Mouse (Mus musculus): ENCODE results near the gene Kif3c.

The Kif3c gene

DNA sequence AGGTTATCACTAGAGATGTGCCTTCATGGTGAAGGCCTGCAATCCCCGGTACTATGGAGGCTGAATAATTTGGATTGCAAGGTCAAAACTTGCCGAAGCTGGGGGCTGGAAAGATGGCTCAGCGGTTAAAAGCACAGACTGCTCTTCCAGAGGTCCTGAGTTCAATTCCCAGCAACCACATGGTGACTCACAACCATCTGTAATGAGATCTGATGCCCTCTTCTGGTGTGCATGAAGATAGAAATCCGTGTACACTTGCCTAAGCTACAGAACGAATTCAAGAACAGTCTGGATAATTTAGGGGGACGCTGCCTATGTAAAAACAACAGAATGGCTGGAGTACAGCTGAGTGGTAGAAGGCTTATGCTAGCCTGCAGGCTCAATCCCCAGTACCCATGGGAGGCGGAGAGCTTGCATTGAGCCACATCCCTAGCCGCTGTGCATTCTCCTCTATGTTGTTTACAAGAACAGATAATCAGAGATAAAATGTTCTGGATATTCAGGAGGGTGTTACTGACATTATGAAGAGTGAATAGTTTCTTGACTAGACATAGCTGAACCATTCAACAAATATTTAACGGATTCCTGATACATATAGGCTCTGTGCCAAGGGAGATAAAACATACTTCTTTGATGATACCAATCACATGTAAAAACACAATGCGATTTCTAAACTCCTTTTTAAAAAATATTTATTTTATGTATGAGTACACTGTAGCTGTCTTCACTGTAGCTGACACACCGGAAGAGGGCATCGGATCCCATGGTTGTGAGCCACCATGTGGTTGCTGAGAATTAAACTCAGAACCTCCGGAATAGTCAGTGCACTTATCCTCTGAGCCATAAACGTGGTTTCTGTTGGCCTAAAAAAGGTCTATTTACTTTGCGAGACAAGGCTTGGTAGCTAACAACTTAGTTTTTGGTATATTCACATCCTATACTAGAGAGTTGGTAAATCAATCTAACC is 60.7 kb downstream of the Kif3c start:
- peak; percentile 40 for DNase-seq (ENCODE audit: low read depth)

DNA sequence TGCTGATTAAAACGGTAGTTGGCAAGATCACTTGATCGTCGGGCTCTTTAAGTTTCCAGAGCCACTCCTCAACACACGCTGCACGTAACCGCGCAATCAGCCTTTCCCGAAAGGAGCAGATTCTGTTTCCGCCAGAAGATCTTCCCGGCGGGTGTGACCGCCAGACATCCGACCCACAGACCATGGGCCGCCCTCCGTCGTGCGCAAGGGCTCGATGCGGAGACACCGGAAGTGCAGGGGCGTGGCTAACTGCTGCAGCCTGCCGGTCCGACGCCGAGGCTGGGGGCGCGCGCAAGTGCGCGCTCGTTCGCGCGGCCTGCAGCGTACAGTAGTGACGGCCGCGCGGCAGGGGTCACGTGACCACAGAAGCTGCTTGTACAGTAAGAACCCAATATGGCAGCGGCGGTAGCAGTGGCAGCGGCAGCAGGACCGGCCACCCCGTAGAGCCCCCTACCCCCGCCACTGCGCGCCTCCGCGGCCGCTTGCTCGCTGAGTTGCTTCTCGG is 61.6 kb downstream of the Kif3c start, which contains the start of gene Asxl2:
Asxl2 (plus strand) TSS at position 328 of the 505 bp plus-strand sequence.
- peak; percentile 98 for DNase-seq (ENCODE audit: low read depth)

DNA sequence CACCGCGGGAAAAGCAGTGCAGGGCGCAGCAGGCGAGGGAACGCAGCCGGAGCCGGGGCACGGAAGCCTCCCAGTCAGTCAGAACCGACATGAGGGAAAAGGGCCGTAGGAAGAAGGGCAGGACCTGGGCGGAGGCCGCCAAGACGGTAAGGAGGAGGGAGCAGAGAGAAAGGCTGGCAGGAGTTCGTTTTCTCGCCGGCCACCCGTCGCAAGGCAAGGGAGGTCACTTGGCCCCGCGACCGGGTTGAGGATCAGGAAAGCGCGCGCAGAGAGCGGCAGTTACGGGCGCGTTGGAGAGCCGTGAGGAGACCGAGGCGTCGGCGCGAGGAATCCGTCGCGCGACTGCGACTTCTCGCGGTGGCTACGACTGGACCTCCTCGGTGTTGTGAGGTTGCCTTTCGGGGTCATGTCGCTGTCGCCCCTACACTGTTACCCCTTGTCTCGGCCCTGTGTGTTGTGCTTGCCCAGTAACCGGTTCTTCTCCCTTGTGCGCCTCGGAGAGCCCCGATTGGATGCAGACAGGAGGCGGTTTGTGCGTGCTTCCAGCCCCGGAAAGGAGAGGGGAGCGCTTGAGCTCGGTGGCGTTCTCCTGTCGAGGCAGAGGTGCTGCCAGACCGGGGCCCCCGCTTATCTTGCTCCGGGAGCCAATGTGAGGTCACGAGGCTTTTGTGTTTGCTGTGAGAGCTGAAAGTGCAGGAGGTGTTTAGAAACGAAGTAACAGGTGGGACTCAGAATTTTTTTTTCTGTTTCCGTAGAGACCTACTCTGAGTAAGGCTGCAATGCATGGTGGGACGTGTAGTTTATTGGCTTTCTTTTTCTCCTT is 62.3 kb downstream of the Kif3c start:
- DNase-seq (ENCODE audit: low read depth), result peak; percentile 39

DNA sequence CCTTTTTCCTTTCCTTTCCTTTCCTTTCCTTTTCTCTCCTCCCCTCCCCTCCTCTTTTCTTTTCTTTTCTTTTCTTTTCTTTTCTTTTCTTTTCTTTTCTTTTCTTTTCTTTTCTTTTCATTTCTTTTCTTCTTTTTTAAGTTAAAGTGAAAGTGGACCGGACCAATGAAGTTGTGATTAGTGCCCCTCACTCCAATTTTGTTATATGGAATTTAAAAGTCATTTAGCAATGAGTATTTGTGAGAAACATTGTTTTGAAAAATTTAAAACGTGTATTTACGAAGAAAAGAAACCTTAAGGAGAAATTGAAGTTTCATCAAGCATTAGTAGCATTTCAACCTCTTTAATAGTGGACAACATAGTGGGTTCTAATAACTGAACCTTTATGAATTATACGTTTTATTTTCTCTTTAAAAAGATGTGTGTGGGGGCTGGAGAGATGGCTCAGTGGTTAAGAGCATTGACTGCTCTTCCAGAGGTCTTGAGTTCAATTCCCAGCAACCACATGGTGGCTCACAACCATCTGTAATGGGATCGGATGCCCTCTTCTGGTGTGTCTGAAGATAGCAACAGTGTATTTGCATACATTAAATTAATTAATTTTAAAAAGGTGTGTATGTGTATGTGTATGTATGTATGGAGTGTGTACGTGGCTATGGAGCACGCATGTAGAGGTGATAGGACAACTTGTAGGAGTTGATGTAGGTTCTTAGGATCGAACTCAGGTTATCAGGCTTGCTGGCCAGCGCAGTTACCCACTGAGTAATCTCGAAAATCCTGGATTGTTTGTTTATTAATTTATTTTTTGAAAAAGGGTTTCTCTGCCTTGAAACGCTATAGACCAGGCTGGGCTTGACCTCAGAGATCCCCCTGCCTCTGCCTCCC is 63.2 kb downstream of the Kif3c start:
- DNase-seq (ENCODE audit: low read depth), result no peak

DNA sequence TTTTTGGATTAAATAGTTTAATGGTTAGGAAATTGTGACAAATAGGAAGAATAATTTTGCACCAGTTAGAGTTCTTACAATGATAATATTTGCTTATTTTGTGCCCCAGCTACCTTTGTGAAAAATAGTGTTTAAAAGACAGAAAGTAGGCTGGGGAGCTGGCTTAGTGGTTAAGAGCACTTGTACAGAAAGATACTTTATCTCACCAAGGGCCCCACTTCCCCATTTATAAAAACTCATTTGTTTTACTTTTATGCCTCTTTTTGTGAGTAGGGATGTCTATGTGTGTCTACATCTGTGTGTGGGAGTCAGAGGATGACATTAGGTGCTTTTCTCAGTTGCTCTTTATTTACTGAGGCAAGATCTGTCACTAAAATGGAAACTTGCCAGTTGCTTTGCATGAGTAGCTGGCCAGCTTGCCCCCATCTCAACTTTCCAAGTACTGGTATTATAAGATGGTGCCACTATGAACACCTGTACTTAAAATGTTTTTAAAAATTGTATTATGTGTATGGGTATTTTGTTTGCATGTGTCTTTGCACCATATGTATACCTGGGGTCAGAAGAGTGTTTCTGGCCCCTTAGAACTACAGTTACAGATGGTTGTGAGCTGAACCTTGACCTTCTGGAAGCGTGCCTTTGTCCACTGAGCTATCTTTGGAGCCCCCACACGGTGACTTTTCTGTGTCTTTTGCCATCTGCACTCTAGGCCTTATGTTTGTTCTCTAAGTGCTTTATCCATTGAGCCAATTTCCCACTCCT is 64.9 kb downstream of the Kif3c start:
- DNase-seq (ENCODE audit: low read depth), result no peak

DNA sequence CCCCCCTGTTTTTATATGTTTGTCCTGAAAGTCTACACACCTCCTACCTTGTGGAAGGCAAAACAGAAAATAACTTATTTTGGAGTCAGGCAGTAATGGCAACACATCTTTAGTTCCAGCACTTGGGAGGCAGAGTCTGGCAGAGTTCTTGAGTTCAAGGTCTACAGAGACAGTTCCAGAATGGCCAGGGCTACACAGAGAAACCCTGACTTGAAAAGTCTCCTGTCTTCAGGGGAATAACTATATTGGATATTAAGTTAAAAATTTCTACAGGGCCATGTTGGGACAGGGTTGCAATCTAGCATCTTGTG is 65.5 kb downstream of the Kif3c start:
- no peak for DNase-seq (ENCODE audit: low read depth)

DNA sequence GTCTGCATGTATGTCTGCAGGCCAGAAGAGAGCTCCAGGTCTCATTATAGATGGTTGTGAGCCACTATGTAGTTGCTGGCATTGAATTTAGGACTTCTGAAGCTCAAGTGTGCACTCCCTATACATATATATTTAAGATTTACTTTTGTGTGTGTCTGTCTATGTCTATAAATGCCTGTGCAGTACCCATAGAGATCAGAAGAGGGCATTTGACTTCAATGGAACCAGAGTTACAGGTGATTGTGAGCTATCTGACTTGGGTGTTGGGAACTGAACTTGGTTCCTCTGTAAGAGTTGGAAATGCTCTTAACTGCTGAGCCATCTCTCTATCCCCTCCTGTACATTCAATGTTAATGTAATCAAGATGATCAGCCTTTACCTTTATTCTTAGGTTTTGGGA is 66.1 kb downstream of the Kif3c start:
- no peak for DNase-seq (ENCODE audit: low read depth)

DNA sequence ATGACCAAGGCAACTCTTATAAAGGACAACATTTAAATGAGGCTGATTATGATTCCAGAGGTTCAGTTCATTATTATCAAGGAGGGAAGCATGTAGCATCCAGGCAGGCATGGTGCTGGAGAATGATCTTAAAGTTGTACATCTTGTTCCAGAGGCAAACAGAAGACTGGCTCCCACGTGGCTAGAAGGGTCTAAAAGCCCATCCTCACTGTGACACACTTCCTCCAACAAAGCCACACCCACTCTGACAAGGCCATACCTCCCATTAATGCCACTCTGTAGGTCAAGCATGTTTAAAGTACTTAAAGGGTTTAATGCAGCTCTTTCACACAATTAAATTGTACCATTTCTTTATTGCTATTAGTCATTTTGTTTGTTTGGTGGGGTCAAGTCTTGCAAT is 68.8 kb downstream of the Kif3c start:
- no peak for DNase-seq (ENCODE audit: low read depth)

DNA sequence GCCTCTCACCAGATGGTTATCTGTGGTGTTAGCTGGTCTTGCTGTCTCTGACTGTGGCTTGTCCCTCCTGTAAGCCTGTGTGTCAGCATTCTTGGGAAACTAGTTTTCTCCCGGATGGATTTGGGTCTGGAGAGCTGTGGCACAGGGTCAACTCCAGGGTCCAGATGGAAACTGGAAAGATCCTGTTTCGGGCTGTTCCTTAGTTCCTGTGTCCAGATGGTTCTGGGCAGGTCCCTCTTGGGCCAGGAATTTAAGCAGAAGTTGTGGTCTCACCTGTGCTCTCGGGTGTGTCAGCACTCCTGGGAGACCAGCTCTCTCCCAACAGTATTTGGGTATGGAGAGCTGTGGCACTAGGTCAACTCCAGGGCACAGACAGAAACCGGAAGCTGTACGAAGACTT is 71.5 kb downstream of the Kif3c start:
- no peak for DNase-seq (ENCODE audit: low read depth)

DNA sequence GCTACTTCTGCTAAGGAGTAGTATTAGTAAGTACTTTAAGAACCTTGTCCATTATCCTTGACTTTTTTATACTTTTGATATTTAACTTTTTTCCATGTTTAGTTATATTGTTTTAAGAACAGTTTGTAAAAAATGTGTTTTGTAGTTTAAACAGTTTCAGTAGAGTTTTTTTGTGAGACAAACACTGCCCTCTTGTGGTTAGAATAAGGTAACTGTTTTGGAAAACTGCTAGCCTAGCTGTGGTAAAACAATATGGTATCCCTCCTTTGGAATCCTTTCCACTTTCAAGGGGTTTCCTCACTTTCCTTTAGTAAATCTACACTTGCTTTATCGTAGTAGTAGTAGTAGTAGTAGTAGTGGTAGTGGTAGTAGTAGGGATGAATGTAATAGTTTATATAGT is 72.9 kb downstream of the Kif3c start:
- DNase-seq (ENCODE audit: low read depth), result no peak

DNA sequence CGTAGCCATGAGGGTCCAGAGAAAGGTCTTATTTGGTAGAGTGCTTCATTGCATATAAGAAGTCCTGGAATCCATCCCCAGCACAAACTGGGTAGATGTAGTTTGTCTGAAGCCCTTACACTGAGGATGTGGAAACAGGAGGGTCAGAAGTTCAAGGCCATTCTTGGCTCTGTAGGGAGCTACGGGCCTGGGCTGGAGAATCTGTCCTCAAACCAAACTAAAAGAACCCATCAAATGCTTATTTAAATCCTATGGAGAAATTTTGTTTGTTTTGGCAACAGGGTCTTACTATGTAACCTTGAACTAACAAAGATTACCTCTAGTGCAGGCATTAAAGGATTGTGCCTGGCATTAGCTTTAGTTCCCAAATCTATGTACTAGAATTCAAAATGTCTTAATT is 76.0 kb downstream of the Kif3c start:
- no peak for DNase-seq (ENCODE audit: low read depth)

DNA sequence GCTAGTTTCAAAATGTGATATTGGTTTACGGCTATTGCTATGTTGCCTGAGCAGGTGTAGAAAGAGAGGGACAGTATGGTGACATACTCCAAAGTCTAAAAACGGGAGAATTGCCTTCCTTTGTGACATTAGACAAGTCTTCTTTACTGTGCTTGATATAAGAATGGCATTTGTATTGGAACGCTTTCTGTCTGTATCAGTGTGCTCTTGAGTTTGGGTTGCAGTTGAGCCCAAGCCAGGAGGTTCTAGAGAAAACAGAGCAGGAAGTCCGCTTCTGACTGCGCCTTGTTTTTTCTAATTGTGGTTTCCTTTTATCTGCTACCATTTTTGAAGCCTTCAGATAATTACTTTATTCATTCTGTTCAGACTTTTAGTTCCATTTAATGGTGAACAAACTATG is 76.4 kb downstream of the Kif3c start:
- DNase-seq (ENCODE audit: low read depth), result no peak

DNA sequence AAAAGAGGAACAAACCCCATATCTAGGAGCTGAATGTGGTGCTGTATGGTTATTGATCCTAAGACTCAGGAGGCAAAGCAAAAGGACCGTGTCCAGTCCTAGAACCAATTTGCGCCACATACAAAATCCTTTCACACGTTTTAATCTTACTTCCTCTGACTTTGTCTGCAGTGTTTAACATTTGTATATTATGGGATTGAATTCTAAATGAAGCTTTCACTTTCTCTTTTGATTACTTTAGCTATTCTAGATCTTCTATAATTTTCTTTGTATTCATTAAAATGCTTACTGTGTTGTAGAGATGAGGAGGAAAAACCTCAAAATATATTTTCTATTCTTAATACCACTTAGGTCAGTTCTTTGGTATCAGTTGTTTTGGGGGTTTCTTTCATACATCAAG is 88.6 kb downstream of the Kif3c start:
- DNase-seq (ENCODE audit: low read depth), result no peak
